Mouse (Mus musculus) midbrain, embryonic 11.5 days (tissue): ENCODE results near the gene Kansl3. TPM values are rescaled to one million over a fixed set of nuclear protein-coding genes. Genes with fewer than 3 reads are reported as not detected.
A peak's percentile ranks its signal among the peaks of the same experiment; 100 is the strongest.

Source experiments
- ATAC-seq: fragments of 200-750 bp; cut with Nextera tagmentation; 2 replicates; pipeline ENCODE4 v1.8.0; 2017; ENCODE audit warnings: moderate TSS enrichment, moderate library complexity; ENCODE audit not compliant: low FRiP score
- DNase-seq: peaks from one replicate; pipeline ENCODE4 v3.0.0; 2015; ENCODE audit warnings: low spot score; ENCODE audit errors: missing footprints
- H3K27ac ChIP-seq: fragments of 300-500 bp; sonication (generic); 2 replicates; pipeline ENCODE4 v1.5.1; 2014; ENCODE audit warnings: low read depth, low read length
- H3K27me3 ChIP-seq: fragments of 300-500 bp; sonication (generic); 2 replicates; pipeline ENCODE4 v1.6.1; 2014; ENCODE audit warnings: mild to moderate bottlenecking, low read length, moderate library complexity, mixed read lengths; ENCODE audit not compliant: control insufficient read depth, insufficient read depth
- H3K36me3 ChIP-seq: fragments of 300-500 bp; sonication (generic); 2 replicates; pipeline ENCODE4 v1.6.1; 2014; ENCODE audit warnings: mild to moderate bottlenecking, low read length, moderate library complexity, mixed read lengths; ENCODE audit not compliant: control insufficient read depth, insufficient read depth
- H3K4me1 ChIP-seq: fragments of 300-500 bp; sonication (generic); 2 replicates; pipeline ENCODE4 v1.6.1; 2014; ENCODE audit warnings: low read length; ENCODE audit not compliant: control insufficient read depth, insufficient read depth
- H3K4me2 ChIP-seq: fragments of 300-500 bp; sonication (generic); 2 replicates; pipeline ENCODE4 v1.6.1; 2014; ENCODE audit warnings: mild to moderate bottlenecking, moderate library complexity
- H3K4me3 ChIP-seq: fragments of 300-500 bp; sonication (generic); 2 replicates; pipeline ENCODE4 v1.5.1; 2014; ENCODE audit warnings: low read depth, low read length
- H3K9ac ChIP-seq: fragments of 300-500 bp; sonication (generic); 2 replicates; pipeline ENCODE4 v1.6.1; 2014; ENCODE audit warnings: low read length
- H3K9me3 ChIP-seq: fragments of 300-500 bp; sonication (generic); 2 replicates; pipeline ENCODE4 v1.6.1; 2016; ENCODE audit warnings: low read length; ENCODE audit not compliant: control insufficient read depth
- WGBS: fragments of 180-500 bp; shearing (Covaris S2); extraction: QIAGEN DNeasy Blood & Tissue Kit; methylation state at CpG from one replicate; pipeline ENCODE4 v1.1.7; 2014; 5-methylcytosine and 5-hydroxymethylcytosine counted together
- polyA plus RNA-seq: library from polyadenylated mRNA; unstranded; fragments of >200 nt; fragmentation: Nextera tagmentation; extraction: Ambion mirVana; gene quantifications from 2 replicates; pipeline ENCODE4 v1.2.1, GENCODE M21; 2014

Kansl3 gene
- polyA plus RNA-seq, 1 experiment from 2014 or later = 33.9 TPM

GRCm38 (mm10) chr1:36325900-36326321 lies 43.1 kb downstream of the Kansl3 start:
- Histone ChIP-seq H3K4me2 (no peak overlapping the region), H3K36me3 (peaks cover 3% of the 10 kb centered on the region; the same call in 1 of the 2 replicates), H3K9ac (no peak overlapping the region), H3K27me3 (no peaks in the 10 kb centered on the region), H3K4me3 (no peak overlapping the region), H3K4me1 (no peaks in the 10 kb centered on the region), H3K9me3 (no peaks in the 10 kb centered on the region), H3K27ac (no peak overlapping the region)
- peak; percentile 64 for DNase-seq
- 85% methylated on average over 2 of the region's 2 CpGs for WGBS
- no peak for ATAC-seq

- Histone ChIP-seq H3K9ac (no peak overlapping the region), H3K9me3 (no peaks in the 10 kb centered on the region), H3K36me3 (no peaks in the 10 kb centered on the region), H3K4me1 (no peaks in the 10 kb centered on the region), H3K27me3 (no peaks in the 10 kb centered on the region), H3K4me2 (no peak overlapping the region), H3K27ac (no peak overlapping the region), H3K4me3 (no peak overlapping the region)
- DNase-seq (peak; percentile 88), ATAC-seq (no peak)
- WGBS = 62% methylated on average over 8 of the region's 8 CpGs
These were observed 45.1 kb downstream of the Kansl3 start for GRCm38 (mm10) chr1:36323746-36324448.

DNA sequence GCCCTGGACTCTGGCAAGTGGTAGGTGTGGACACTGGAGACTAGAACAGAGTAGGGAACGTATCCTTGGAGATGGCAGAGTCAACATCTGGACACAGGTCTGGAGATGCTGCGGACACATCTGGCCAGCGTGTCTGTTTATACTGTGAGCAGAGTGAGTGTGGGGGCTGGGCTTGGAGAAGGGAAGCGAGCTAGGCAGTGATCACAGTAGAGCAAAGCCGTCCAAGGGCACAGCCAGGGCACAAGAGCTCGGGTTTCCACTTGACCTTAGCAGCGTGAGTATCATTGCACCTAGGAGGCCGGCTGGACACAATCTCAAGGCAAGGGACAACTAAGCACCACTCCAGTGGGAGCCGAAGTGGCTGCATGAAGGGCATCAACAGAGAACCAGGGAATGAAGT lies 45.9 kb downstream of the Kansl3 start:
- Histone ChIP-seq H3K9ac (no peak overlapping the region), H3K27me3 (no peaks in the 10 kb centered on the region), H3K9me3 (no peaks in the 10 kb centered on the region), H3K4me3 (no peak overlapping the region), H3K36me3 (no peaks in the 10 kb centered on the region), H3K4me2 (no peak overlapping the region), H3K27ac (no peak overlapping the region), H3K4me1 (no peaks in the 10 kb centered on the region)
- DNase-seq (peak; percentile 56), ATAC-seq (no peak)
- WGBS = 79% methylated on average over 9 of the region's 9 CpGs

GRCm38 (mm10) chr1:36321829-36322573 lies 47.0 kb downstream of the Kansl3 start:
- Histone ChIP-seq H3K36me3 (no peaks in the 10 kb centered on the region), H3K4me1 (no peaks in the 10 kb centered on the region), H3K4me2 (no peak overlapping the region), H3K27me3 (no peaks in the 10 kb centered on the region), H3K9me3 (no peaks in the 10 kb centered on the region), H3K4me3 (no peak overlapping the region), H3K9ac (no peak overlapping the region), H3K27ac (no peak overlapping the region)
- WGBS = 77% methylated on average over 11 of the region's 11 CpGs
- no peak for DNase-seq
- no peak for ATAC-seq

DNA sequence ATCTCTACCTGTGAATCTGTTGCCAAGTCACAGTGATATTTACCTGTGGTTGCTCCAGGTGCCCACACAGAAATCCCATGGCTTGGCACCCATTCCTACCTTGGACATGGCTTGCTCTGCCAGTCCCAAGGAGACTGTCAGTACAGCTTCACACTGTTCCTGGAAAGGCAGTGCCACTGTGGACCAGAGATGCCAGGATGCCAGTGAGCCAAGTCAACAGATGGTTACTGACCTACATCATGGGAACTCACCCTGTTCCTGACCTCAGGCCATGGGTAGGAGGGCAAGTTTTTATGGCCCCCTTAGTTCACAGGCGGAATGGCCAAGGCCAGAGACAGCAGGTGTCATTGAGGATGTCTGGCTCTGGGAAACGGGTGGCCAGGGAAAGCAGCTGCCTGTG lies 47.8 kb downstream of the Kansl3 start:
- no peak overlapping the region for H3K4me2 ChIP-seq
- H3K4me1 ChIP-seq = no peaks in the 10 kb centered on the region
- WGBS = 80% methylated on average over 2 of the region's 2 CpGs
- H3K9me3 ChIP-seq = no peaks in the 10 kb centered on the region
- no peak overlapping the region for H3K4me3 ChIP-seq
- no peaks in the 10 kb centered on the region for H3K36me3 ChIP-seq
- no peak overlapping the region for H3K9ac ChIP-seq
- H3K27me3 ChIP-seq = no peaks in the 10 kb centered on the region
- ATAC-seq = no peak
- H3K27ac ChIP-seq = no peak overlapping the region
- DNase-seq = peak; percentile 51

DNA sequence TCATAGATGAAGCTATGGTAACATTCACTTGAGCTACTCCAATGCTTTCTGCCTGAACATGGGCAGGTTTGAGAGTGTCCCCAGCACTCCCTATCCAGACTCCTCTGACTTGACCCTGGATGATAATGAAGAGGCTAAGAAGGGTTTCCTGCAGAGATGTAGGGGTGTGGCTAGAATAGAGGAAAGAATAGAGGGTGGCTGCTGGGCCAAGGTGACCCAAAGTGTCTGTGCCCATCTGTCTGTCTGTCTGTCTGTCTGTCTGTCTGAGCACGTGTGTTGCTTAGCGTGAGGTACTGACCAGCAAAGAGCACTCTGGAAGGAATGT lies 53.2 kb downstream of the Kansl3 start:
- WGBS = 89% methylated on average over 2 of the region's 2 CpGs
- no peaks in the 10 kb centered on the region for H3K4me1 ChIP-seq
- H3K36me3 ChIP-seq = no peaks in the 10 kb centered on the region
- H3K27ac ChIP-seq = no peak overlapping the region
- H3K27me3 ChIP-seq = no peaks in the 10 kb centered on the region
- no peaks in the 10 kb centered on the region for H3K9me3 ChIP-seq
- no peak overlapping the region for H3K4me2 ChIP-seq
- H3K9ac ChIP-seq = no peak overlapping the region
- DNase-seq (peak; percentile 56), ATAC-seq (no peak)
- no peak overlapping the region for H3K4me3 ChIP-seq

DNA sequence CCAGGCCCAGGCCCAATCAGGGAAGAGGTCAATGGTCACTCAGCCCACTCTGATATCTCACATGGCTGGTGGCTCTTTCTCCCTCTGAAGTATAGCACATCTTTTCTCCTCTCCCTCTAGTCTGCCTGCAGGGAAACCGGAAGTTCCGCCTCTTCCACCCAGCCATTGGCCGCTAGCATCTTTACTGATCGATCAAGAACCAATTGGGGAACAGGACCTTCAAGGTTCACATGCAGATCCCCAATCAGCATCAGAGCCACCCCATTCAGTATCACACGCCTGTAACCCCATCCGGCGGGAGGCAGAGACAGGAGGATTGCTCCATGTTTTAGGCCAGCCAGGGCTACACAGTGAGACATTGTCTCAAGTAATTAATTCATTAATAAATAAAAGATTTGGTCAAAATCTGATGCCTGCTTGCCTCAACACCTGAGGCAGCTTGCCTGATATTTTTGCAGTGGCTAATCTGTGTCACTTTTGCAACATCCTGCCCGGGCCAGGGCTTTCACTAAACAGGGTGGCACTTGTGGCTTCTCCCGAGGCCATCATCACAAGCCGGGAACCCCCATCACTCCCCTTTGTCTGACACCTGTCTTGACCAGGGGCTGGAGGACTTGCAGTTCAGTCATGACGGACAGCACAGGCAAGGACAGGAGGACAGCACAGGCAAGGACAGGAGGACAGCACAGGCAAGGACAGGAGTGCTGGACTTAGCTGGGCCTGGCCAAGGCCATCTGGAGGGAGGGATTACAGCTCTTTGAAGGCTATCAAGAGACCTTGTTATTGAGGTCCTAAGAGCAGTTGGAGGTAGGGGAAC lies 53.8 kb downstream of the Kansl3 start:
- Histone ChIP-seq H3K4me1 (no peaks in the 10 kb centered on the region), H3K4me2 (no peak overlapping the region), H3K36me3 (no peaks in the 10 kb centered on the region), H3K9ac (no peak overlapping the region), H3K27me3 (no peaks in the 10 kb centered on the region), H3K27ac (no peak overlapping the region), H3K9me3 (no peaks in the 10 kb centered on the region), H3K4me3 (no peak overlapping the region)
- 88% methylated on average over 11 of the region's 11 CpGs for WGBS
- DNase-seq (peak; percentile 82), ATAC-seq (no peak)

GRCm38 (mm10) chr1:36309498-36309901 lies 59.5 kb downstream of the Kansl3 start:
- DNase-seq = peak; percentile 79
- H3K9ac ChIP-seq = no peak overlapping the region
- H3K4me2 ChIP-seq = no peak overlapping the region
- H3K4me1 ChIP-seq = peaks cover 8% of the 10 kb centered on the region
- no peaks in the 10 kb centered on the region for H3K9me3 ChIP-seq
- 26% methylated on average over 3 of the region's 3 CpGs for WGBS
- no peak for ATAC-seq
- no peaks in the 10 kb centered on the region for H3K36me3 ChIP-seq
- H3K4me3 ChIP-seq = no peak overlapping the region
- peaks cover 13% of the 10 kb centered on the region; the same call in 1 of the 2 replicates for H3K27me3 ChIP-seq
- H3K27ac ChIP-seq = no peak overlapping the region
